Mouse (Mus musculus) MEL (cell line): Measurements from ENCODE around the gene Dgcr6. TPM values are rescaled to one million over a fixed set of nuclear protein-coding genes. Genes with fewer than 3 reads are reported as not detected.
A peak's percentile ranks its signal among the peaks of the same experiment; 100 is the strongest.

Source experiments
- DNase-seq: peaks from one replicate; pipeline ENCODE4 v3.0.0; 2011; ENCODE audit warnings: low read depth, low spot score
- H3K27ac ChIP-seq: 2 replicates; pipeline ENCODE4 v1.5.1; 2012; ENCODE audit warnings: low read depth, mild to moderate bottlenecking, control low read depth, low read length, moderate library complexity; ENCODE audit not compliant: control insufficient read depth
- H3K27me3 ChIP-seq, 2 experiments: fragments of 150-350 bp in 1 of 2; sonication (generic) in 1 of 2; 2 replicates each; pipeline ENCODE4 v1.6.1; 2012; ENCODE audit warnings: low read length in 2 of 2, mild to moderate bottlenecking in 2 of 2, improper control_type of control experiment in 1 of 2, moderate library complexity in 1 of 2; ENCODE audit not compliant: insufficient read depth in 2 of 2, control insufficient read depth in 1 of 2
- H3K36me3 ChIP-seq, 2 experiments: 2 replicates each; pipeline ENCODE4 v1.6.1; 2012 to 2014; ENCODE audit warnings: low read length in 2 of 2, improper control_type of control experiment in 1 of 2, inconsistent platforms in 1 of 2, mild to moderate bottlenecking in 1 of 2; ENCODE audit not compliant: insufficient read depth in 2 of 2, control insufficient read depth in 1 of 2
- H3K4me1 ChIP-seq, 2 experiments: fragments of 150-350 bp in 1 of 2; sonication (generic) in 1 of 2; 2 replicates each; pipeline ENCODE4 v1.6.1; 2012; ENCODE audit warnings: low read length in 2 of 2, improper control_type of control experiment in 1 of 2, mild to moderate bottlenecking in 1 of 2; ENCODE audit not compliant: insufficient read depth in 2 of 2, control insufficient read depth in 1 of 2
- H3K4me3 ChIP-seq, 2 experiments: fragments of 150-350 bp in 1 of 2; sonication (generic) in 1 of 2; 2 replicates each; pipeline ENCODE4 v1.5.1; 2012; ENCODE audit warnings: low read depth in 2 of 2, low read length in 2 of 2, mild to moderate bottlenecking in 2 of 2, moderate library complexity in 2 of 2, control low read depth in 1 of 2, improper control_type of control experiment in 1 of 2; ENCODE audit not compliant: control insufficient read depth in 1 of 2, insufficient read depth in 1 of 2
- H3K79me2 ChIP-seq: 2 replicates; pipeline ENCODE4 v1.6.1; 2012; ENCODE audit warnings: mild to moderate bottlenecking, low read length, moderate library complexity; ENCODE audit not compliant: control insufficient read depth, poor library complexity, insufficient read depth
- H3K9ac ChIP-seq: 2 replicates; pipeline ENCODE4 v1.6.1; 2012; ENCODE audit warnings: low read depth, mild to moderate bottlenecking, control low read depth, low read length, moderate library complexity; ENCODE audit not compliant: control insufficient read depth, poor library complexity, severe bottlenecking
- H3K9me3 ChIP-seq: fragments of 150-350 bp; sonication (generic); replicated peaks from 2 replicates; pipeline ENCODE4 v1.6.1; 2012; ENCODE audit warnings: mild to moderate bottlenecking, low read length, improper control_type of control experiment, moderate library complexity; ENCODE audit not compliant: insufficient read depth
- BHLHE40 ChIP-seq: IDR thresholded peaks from 2 replicates; pipeline ENCODE4 v1.6.1; 2012; ENCODE audit warnings: low read depth, mild to moderate bottlenecking, inconsistent platforms, low read length, improper control_type of control experiment, borderline replicate concordance
- CHD1 ChIP-seq: IDR thresholded peaks from 2 replicates; pipeline ENCODE4 v1.6.1; 2012; ENCODE audit warnings: low read depth, mild to moderate bottlenecking, inconsistent platforms, low read length, improper control_type of control experiment
- CHD2 ChIP-seq: IDR thresholded peaks from 2 replicates; pipeline ENCODE4 v1.6.1; 2011; ENCODE audit warnings: low read length, improper control_type of control experiment
- CTCF ChIP-seq, 3 experiments: IDR thresholded peaks in 2 of 3; conservative IDR thresholded peaks in 1 of 3; 2 replicates each; pipeline ENCODE4 v1.5.1; 2011 to 2012; ENCODE audit warnings: low read length in 3 of 3, low read depth in 2 of 3, mild to moderate bottlenecking in 2 of 3, improper control_type of control experiment in 1 of 3, inconsistent platforms in 1 of 3, mixed read lengths in 1 of 3, moderate library complexity in 1 of 3; ENCODE audit not compliant: control insufficient read depth in 1 of 3, insufficient read depth in 1 of 3, poor library complexity in 1 of 3, severe bottlenecking in 1 of 3
- E2F4 ChIP-seq: IDR thresholded peaks from 2 replicates; pipeline ENCODE4 v1.6.1; 2011; ENCODE audit warnings: low read depth, low read length, improper control_type of control experiment, borderline replicate concordance
- ELF1 ChIP-seq: IDR thresholded peaks from 2 replicates; pipeline ENCODE4 v1.6.1; 2014; ENCODE audit warnings: low read depth, mild to moderate bottlenecking, inconsistent platforms, low read length, improper control_type of control experiment, moderate library complexity
- EP300 ChIP-seq, 2 experiments: IDR thresholded peaks; 2 replicates each; pipeline ENCODE4 v1.6.1; 2011; ENCODE audit warnings: improper control_type of control experiment in 2 of 2, low read length in 2 of 2, low read depth in 1 of 2, mild to moderate bottlenecking in 1 of 2
- ETS1 ChIP-seq: IDR thresholded peaks from 2 replicates; pipeline ENCODE4 v1.6.1; 2012; ENCODE audit warnings: low read depth, mild to moderate bottlenecking, inconsistent platforms, low read length, improper control_type of control experiment, moderate library complexity
- GABPA ChIP-seq: IDR thresholded peaks from 2 replicates; pipeline ENCODE4 v1.6.1; 2012; ENCODE audit warnings: low read depth, mild to moderate bottlenecking, inconsistent platforms, low read length, improper control_type of control experiment, moderate library complexity
- GATA1 ChIP-seq: IDR thresholded peaks from 2 replicates; pipeline ENCODE4 v1.6.1; 2011; ENCODE audit warnings: low read depth, low read length, improper control_type of control experiment
- HCFC1 ChIP-seq: IDR thresholded peaks from 2 replicates; pipeline ENCODE4 v1.6.1; 2012; ENCODE audit warnings: low read depth, mild to moderate bottlenecking, inconsistent platforms, low read length, improper control_type of control experiment, moderate library complexity
- JUND ChIP-seq: IDR thresholded peaks from 2 replicates; pipeline ENCODE4 v1.6.1; 2011; ENCODE audit warnings: low read depth, mild to moderate bottlenecking, improper control_type of control experiment, low read length
- KAT2A ChIP-seq: conservative IDR thresholded peaks from 2 replicates; pipeline ENCODE4 v1.6.1; 2012; ENCODE audit warnings: low read depth, low read length, improper control_type of control experiment, inconsistent platforms
- MAFK ChIP-seq: IDR thresholded peaks from 2 replicates; pipeline ENCODE4 v1.6.1; 2011; ENCODE audit warnings: low read depth, mild to moderate bottlenecking, low read length, improper control_type of control experiment, borderline replicate concordance
- MAX ChIP-seq: IDR thresholded peaks from 2 replicates; pipeline ENCODE4 v1.6.1; 2011; ENCODE audit warnings: low read length, improper control_type of control experiment
- MAZ ChIP-seq: IDR thresholded peaks from 2 replicates; pipeline ENCODE4 v1.6.1; 2012; ENCODE audit warnings: low read depth, mild to moderate bottlenecking, inconsistent platforms, low read length, improper control_type of control experiment
- MEF2A ChIP-seq: IDR thresholded peaks from 2 replicates; pipeline ENCODE4 v1.6.1; 2014; ENCODE audit warnings: low read depth, mild to moderate bottlenecking, inconsistent platforms, low read length, improper control_type of control experiment; ENCODE audit not compliant: poor library complexity, insufficient replicate concordance, severe bottlenecking; ENCODE audit errors: extremely low read depth
- MXI1 ChIP-seq: IDR thresholded peaks from 2 replicates; pipeline ENCODE4 v1.6.1; 2011; ENCODE audit warnings: mild to moderate bottlenecking, low read depth, low read length, improper control_type of control experiment
- MYB ChIP-seq: IDR thresholded peaks from 2 replicates; pipeline ENCODE4 v1.6.1; 2011; ENCODE audit warnings: mild to moderate bottlenecking, low read depth, low read length, improper control_type of control experiment
- MYC ChIP-seq: IDR thresholded peaks from 2 replicates; pipeline ENCODE4 v1.6.1; 2011; ENCODE audit warnings: low read depth, mild to moderate bottlenecking, low read length, improper control_type of control experiment, moderate library complexity
- NELFE ChIP-seq: IDR thresholded peaks from 2 replicates; pipeline ENCODE4 v1.6.1; 2011; ENCODE audit warnings: low read depth, low read length, improper control_type of control experiment
- POLR2A ChIP-seq, 2 experiments: IDR thresholded peaks; 2 replicates each; pipeline ENCODE4 v1.6.1; 2011 to 2012; ENCODE audit warnings: low read length in 2 of 2, mild to moderate bottlenecking in 2 of 2, control low read depth in 1 of 2, improper control_type of control experiment in 1 of 2, low read depth in 1 of 2, moderate library complexity in 1 of 2; ENCODE audit not compliant: control insufficient read depth in 1 of 2, insufficient read depth in 1 of 2, poor library complexity in 1 of 2
- POLR2AphosphoS2 ChIP-seq: IDR thresholded peaks from 2 replicates; pipeline ENCODE4 v1.6.1; 2011; ENCODE audit warnings: low read length, improper control_type of control experiment
- POLR2AphosphoS5 ChIP-seq: IDR thresholded peaks from 2 replicates; pipeline ENCODE4 v1.6.1; 2012; ENCODE audit warnings: low read depth, borderline replicate concordance, mild to moderate bottlenecking, inconsistent platforms, low read length, moderate library complexity, mixed read lengths
- RAD21 ChIP-seq: IDR thresholded peaks from 2 replicates; pipeline ENCODE4 v1.6.1; 2011; ENCODE audit warnings: mild to moderate bottlenecking, low read depth, low read length, improper control_type of control experiment
- RCOR1 ChIP-seq: IDR thresholded peaks from 2 replicates; pipeline ENCODE4 v1.6.1; 2012; ENCODE audit warnings: low read depth, mild to moderate bottlenecking, inconsistent platforms, low read length, improper control_type of control experiment
- SIN3A ChIP-seq: IDR thresholded peaks from 2 replicates; pipeline ENCODE4 v1.6.1; 2012; ENCODE audit warnings: low read length, improper control_type of control experiment, inconsistent platforms
- SMC3 ChIP-seq: IDR thresholded peaks from 2 replicates; pipeline ENCODE4 v1.6.1; 2011; ENCODE audit warnings: low read depth, low read length, improper control_type of control experiment
- TAL1 ChIP-seq: IDR thresholded peaks from 2 replicates; pipeline ENCODE4 v1.6.1; 2012; ENCODE audit warnings: mild to moderate bottlenecking, inconsistent platforms, low read length, moderate library complexity, mixed read lengths
- TBP ChIP-seq: IDR thresholded peaks from 2 replicates; pipeline ENCODE4 v1.8.0; 2011; ENCODE audit warnings: low read depth, low read length, improper control_type of control experiment
- TCF12 ChIP-seq: IDR thresholded peaks from 2 replicates; pipeline ENCODE4 v1.6.1; 2014; ENCODE audit warnings: low read depth, mild to moderate bottlenecking, inconsistent platforms, low read length, improper control_type of control experiment, moderate library complexity
- UBTF ChIP-seq: IDR thresholded peaks from 2 replicates; pipeline ENCODE4 v1.6.1; 2012; ENCODE audit warnings: low read depth, mild to moderate bottlenecking, inconsistent platforms, low read length, improper control_type of control experiment, moderate library complexity, borderline replicate concordance; ENCODE audit not compliant: insufficient read depth
- USF1 ChIP-seq: IDR thresholded peaks from 2 replicates; pipeline ENCODE4 v1.6.1; 2014; ENCODE audit warnings: low read depth, mild to moderate bottlenecking, inconsistent platforms, low read length, improper control_type of control experiment, moderate library complexity
- USF2 ChIP-seq, 2 experiments: IDR thresholded peaks; 2 replicates each; pipeline ENCODE4 v1.6.1; 2011 to 2012; ENCODE audit warnings: improper control_type of control experiment in 2 of 2, low read length in 2 of 2, borderline replicate concordance in 1 of 2, inconsistent platforms in 1 of 2, low read depth in 1 of 2, mild to moderate bottlenecking in 1 of 2; ENCODE audit not compliant: insufficient read depth in 1 of 2
- ZNF384 ChIP-seq: IDR thresholded peaks from 2 replicates; pipeline ENCODE4 v1.6.1; 2012; ENCODE audit warnings: low read depth, mild to moderate bottlenecking, inconsistent platforms, low read length, improper control_type of control experiment
- polyA plus RNA-seq, 2 experiments: library from polyadenylated mRNA; stranded (reverse) in 1 of 2; unstranded in 1 of 2; fragments of >175 nt in 1 of 2; fragments of >200 nt in 1 of 2; gene quantifications; 2 replicates each; pipeline versions ENCODE4 v1.2.1 to v1.2.4; 2012; ENCODE audit warnings: low replicate concordance in 2 of 2, low read depth in 1 of 2; ENCODE audit not compliant: insufficient read length in 2 of 2, insufficient read depth in 1 of 2, missing spikeins in 1 of 2
- total RNA-seq: library from RNA; depleted of rRNA; stranded (reverse); fragments of 300-350 nt; gene quantifications from 2 replicates; pipeline ENCODE4 v1.2.3, GENCODE M21; 2012

The Dgcr6 gene
- total and polyA plus RNA-seq, 3 experiments = 66.8 to 133 TPM; not detected in 1

- H3K27ac ChIP-seq = peak overlapping the region; percentile 78
- no peaks in the 10 kb centered on the region for H3K27me3 ChIP-seq
- H3K9me3 ChIP-seq = no peaks in the 10 kb centered on the region
- DNase-seq = peak; percentile 96
- H3K4me3 ChIP-seq = peak overlapping the region; percentile 76 to 93
- peaks cover 2% of the 10 kb centered on the region in 2 experiments; a peak in 3 of 4 replicates for H3K4me1 ChIP-seq
- H3K36me3 ChIP-seq = peaks cover 0 to 4% of the 10 kb centered on the region in 2 experiments; a peak in 3 of 4 replicates
- peak overlapping the region; percentile 94 for H3K9ac ChIP-seq
- peaks cover 12% of the 10 kb centered on the region for H3K79me2 ChIP-seq
- TF ChIP-seq POLR2A (IDR thresholded peaks at IDR 0.05; ENCODE audit: control insufficient read depth in 1 of 2, insufficient read depth in 1 of 2, low read depth in 1 of 2, low read length in 2 of 2, poor library complexity in 1 of 2) = peak; percentile 84 to 92
- peak; percentile 56 for TF ChIP-seq SIN3A
- no peak for TF ChIP-seq RCOR1
- TF ChIP-seq HCFC1 = peak; percentile 84
- no peak for TF ChIP-seq GABPA
- TF ChIP-seq SMC3 = no peak
- TF ChIP-seq JUND = no peak
- peak; percentile 88 for TF ChIP-seq NELFE
- TF ChIP-seq MAZ = 0 out of 2 replicates have a peak, but pooled peaks have one; percentile 53
- peak; percentile 86 for TF ChIP-seq MXI1
- 0 out of 2 replicates have a peak, but pooled peaks have one; percentile 17 for TF ChIP-seq USF1
- TF ChIP-seq ELF1 = no peak
- TF ChIP-seq CHD1 = no peak
- TF ChIP-seq MYC = no peak
- no peak for TF ChIP-seq MEF2A
- no peak for TF ChIP-seq CTCF (IDR thresholded peaks at IDR 0.05 in 2 of 3, conservative IDR thresholded peaks at IDR 0.05 in 1 of 3; ENCODE audit: control insufficient read depth in 1 of 3, insufficient read depth in 1 of 3, low read depth in 2 of 3, low read length in 3 of 3, poor library complexity in 1 of 3, severe bottlenecking in 1 of 3)
- no peak for TF ChIP-seq KAT2A
- TF ChIP-seq MAFK = no peak
- TF ChIP-seq RAD21 = no peak
- TF ChIP-seq EP300 (IDR thresholded peaks at IDR 0.05; ENCODE audit: low read depth in 1 of 2, low read length in 2 of 2) = no peak
- TF ChIP-seq TBP = peak; percentile 48; the same call in 1 of the 2 replicates
- TF ChIP-seq ZNF384 = no peak
- TF ChIP-seq GATA1 = no peak
- TF ChIP-seq UBTF = 0 out of 2 replicates have a peak, but pooled peaks have one; percentile 58
- no peak for TF ChIP-seq ETS1
- no peak for TF ChIP-seq POLR2AphosphoS5
- TF ChIP-seq POLR2AphosphoS2 = peak; percentile 86
- no peak for TF ChIP-seq CHD2
- TF ChIP-seq E2F4 = no peak
- TF ChIP-seq BHLHE40 = no peak
- TF ChIP-seq MYB = no peak
- TF ChIP-seq USF2 (IDR thresholded peaks at IDR 0.05; ENCODE audit: borderline replicate concordance in 1 of 2, insufficient read depth in 1 of 2, low read depth in 1 of 2, low read length in 2 of 2) = no peak
- peak; percentile 38 for TF ChIP-seq TCF12
- TF ChIP-seq MAX = no peak
- TF ChIP-seq TAL1 = no peak
Observed at GRCm38 (mm10) chr16:18066060-18067009, 13.7 kb downstream of the Dgcr6 start.
